Mouse (Mus musculus) ES-Bruce4 (cell line): ENCODE measurements around the gene Tmem132d.

Experiments used
- CTCF ChIP-seq: IDR thresholded peaks from one replicate; pipeline ENCODE4 v1.8.1; 2011; ENCODE audit warnings: low read depth, low read length
- EP300 ChIP-seq: IDR thresholded peaks from 2 replicates; pipeline ENCODE4 v1.6.1; 2011; ENCODE audit warnings: low read depth, low read length; ENCODE audit not compliant: insufficient read depth
- POLR2A ChIP-seq: IDR thresholded peaks from one replicate; pipeline ENCODE4 v1.8.1; 2011; ENCODE audit warnings: low read length; ENCODE audit not compliant: insufficient read depth

- TF ChIP-seq POLR2A, result no peak
- TF ChIP-seq CTCF, result no peak
- no peak for TF ChIP-seq EP300
Measured at GRCm38 (mm10) chr5:127962656-127963055, 470.2 kb downstream of the Tmem132d start.
